Mouse (Mus musculus): ENCODE results near the gene Ackr1. TPM values are rescaled to one million over a fixed set of nuclear protein-coding genes. Genes with fewer than 3 reads are reported as not detected.
"Not testable (repeated sequence)": the region's sequence is repeated elsewhere in the genome, so short reads cannot be mapped to it uniquely, and the experiment has no call there.

The Ackr1 gene
- polyA plus RNA-seq, 1 experiment from 2014 or later = 0.37 TPM

DNA sequence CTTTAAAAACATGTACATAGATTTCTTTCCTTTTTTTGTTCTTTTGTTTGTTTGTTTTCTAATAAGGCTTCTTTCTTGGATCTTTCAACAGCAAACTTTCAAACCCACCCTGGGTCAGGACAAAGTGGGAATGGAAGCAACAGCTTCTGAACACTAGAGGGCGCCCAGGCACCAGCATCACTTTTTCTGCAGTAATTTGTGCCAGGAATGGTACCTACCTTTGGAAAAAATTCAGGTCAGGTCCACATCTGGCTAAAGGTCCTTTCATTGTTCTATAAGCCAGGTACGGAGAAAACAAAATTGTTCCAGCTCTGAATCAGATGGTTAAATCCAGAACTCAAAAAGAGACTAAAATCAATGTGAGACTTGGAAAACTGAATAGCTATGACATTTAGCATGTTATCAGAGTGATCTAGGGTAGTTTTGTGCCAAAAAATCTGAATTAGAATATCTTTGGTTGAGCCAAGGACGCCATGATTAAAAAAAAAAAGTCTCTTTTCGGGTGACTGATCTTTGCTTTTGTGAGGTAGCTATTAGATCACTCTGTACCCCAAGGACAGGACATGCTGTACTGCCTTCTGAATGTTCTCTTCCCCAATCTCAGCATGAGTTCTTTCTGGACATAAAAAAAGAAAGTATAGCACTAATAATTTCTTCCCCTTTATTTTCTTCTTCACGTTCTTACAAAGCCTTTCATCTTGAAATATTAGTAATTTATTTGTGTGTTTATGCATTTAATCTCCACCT lies 9.5 kb downstream of the Ackr1 start:
- no peak overlapping the region for H3K9ac ChIP-seq (ENCODE audit: low read depth, low read length)
- no peak for ATAC-seq (ENCODE audit: low FRiP score, low TSS enrichment)
- H3K36me3 ChIP-seq (ENCODE audit: control insufficient read depth, insufficient read depth, low read length) = no peaks in the 10 kb centered on the region
- H3K4me3 ChIP-seq (ENCODE audit: low read length) = no peak overlapping the region
- H3K4me2 ChIP-seq (replicated peaks; ENCODE audit: low read depth, low read length) = no peak overlapping the region
- no peaks in the 10 kb centered on the region for H3K9me3 ChIP-seq (ENCODE audit: control insufficient read depth, low read length)
- no peaks in the 10 kb centered on the region for H3K27me3 ChIP-seq (ENCODE audit: control insufficient read depth, insufficient read depth, low read length)
- H3K4me1 ChIP-seq (ENCODE audit: control insufficient read depth, insufficient read depth, low read length) = no peaks in the 10 kb centered on the region
- whole genome bisulfite sequencing = 26% methylated on average over 5 of the region's 5 CpGs
- H3K27ac ChIP-seq (ENCODE audit: low read depth, low read length) = no peak overlapping the region

DNA sequence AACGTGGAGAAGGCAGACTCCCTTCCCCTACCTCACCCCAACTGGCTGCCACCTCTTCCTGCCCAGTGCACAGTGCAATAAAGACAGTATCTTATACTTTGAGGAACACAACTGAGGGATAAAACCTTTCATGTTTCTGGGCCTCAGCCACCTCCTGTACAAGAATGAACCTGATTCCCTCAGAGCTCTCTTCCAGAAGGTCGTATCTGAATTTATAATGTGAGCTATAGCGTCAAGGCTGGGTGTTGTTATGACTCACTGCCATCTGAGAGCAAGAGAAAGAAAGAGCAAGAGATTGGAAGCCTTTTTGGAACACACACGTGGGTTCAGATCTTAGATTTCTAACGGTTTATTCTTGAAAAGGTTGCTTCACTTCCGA lies 11.3 kb downstream of the Ackr1 start:
- WGBS = 71% methylated on average over 6 of the region's 6 CpGs
- no peak for ATAC-seq (ENCODE audit: low FRiP score, low TSS enrichment)
- H3K36me3 ChIP-seq (ENCODE audit: control insufficient read depth, insufficient read depth, low read length) = no peaks in the 10 kb centered on the region
- H3K4me1 ChIP-seq (ENCODE audit: control insufficient read depth, insufficient read depth, low read length) = no peaks in the 10 kb centered on the region
- no peaks in the 10 kb centered on the region for H3K9me3 ChIP-seq (ENCODE audit: control insufficient read depth, low read length)
- H3K9ac ChIP-seq (ENCODE audit: low read depth, low read length) = no peak overlapping the region
- H3K27me3 ChIP-seq (ENCODE audit: control insufficient read depth, insufficient read depth, low read length) = no peaks in the 10 kb centered on the region
- no peak overlapping the region for H3K27ac ChIP-seq (ENCODE audit: low read depth, low read length)
- H3K4me2 ChIP-seq (replicated peaks; ENCODE audit: low read depth, low read length) = no peak overlapping the region
- no peak overlapping the region for H3K4me3 ChIP-seq (ENCODE audit: low read length)

DNA sequence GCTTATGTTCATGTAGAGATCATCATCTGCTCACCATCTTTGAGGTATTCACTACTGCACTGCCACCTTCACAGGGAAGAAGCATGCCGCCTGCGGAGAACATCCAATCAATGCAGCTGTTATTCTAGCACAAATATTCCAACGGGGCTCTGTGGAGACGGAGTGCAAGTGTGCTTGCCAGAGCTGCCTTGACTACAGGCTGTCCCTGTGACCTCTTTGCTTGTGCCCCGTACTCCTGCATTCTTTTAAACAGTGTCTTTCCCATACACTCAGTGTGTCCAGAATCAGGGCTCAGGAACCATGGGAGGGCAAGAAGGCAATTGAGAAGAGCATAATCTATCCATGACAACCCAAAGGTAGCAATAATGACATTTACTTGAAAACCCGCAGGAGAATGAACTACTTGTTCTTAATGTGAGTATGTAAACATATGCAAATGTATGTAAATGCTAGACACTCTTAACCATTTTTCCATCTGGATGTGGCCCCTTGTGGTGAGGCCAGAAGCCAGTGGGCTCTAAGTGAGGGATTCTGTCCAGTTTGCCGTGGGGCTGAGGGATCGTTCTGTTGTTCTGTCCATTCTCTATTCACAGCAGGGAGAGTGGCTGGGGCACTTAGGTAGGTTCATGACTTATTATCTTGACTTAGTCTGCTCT lies 11.8 kb downstream of the Ackr1 start:
- Histone ChIP-seq H3K27ac (ENCODE audit: low read depth, low read length) (no peak overlapping the region), H3K9ac (ENCODE audit: low read depth, low read length) (no peak overlapping the region), H3K4me2 (replicated peaks; ENCODE audit: low read depth, low read length) (no peak overlapping the region), H3K36me3 (ENCODE audit: control insufficient read depth, insufficient read depth, low read length) (no peaks in the 10 kb centered on the region), H3K9me3 (ENCODE audit: control insufficient read depth, low read length) (no peaks in the 10 kb centered on the region), H3K4me3 (ENCODE audit: low read length) (no peak overlapping the region), H3K27me3 (ENCODE audit: control insufficient read depth, insufficient read depth, low read length) (no peaks in the 10 kb centered on the region), H3K4me1 (ENCODE audit: control insufficient read depth, insufficient read depth, low read length) (no peaks in the 10 kb centered on the region)
- ATAC-seq (ENCODE audit: low FRiP score, low TSS enrichment) = no peak
- WGBS = 78% methylated on average over 8 of the region's 8 CpGs

DNA sequence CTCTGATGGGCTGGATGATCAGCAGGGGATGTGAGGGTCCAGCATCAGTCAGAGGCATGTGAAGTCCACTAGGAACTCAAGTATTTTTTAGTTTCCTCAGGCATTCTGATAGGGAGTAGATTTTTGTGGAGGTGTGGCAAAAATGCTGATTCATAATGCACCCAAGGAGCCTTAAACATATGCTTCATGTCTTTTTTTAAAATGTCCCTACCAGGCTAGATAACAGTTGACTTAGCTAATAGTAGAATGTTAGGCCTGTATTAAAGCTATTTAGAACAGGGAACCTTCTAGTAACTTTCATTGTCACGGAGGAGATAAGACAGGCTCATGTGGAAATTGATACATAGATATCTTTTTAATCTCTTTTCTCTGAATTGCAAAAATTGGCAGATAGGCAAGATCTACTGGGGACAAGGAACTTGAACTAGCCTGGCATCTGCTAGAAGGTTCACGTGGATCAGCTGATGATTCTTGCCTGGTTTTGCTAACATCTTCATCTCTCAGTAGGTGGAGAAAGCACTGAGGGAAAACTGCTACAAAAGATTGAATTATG lies 15.5 kb downstream of the Ackr1 start:
- ATAC-seq (ENCODE audit: low FRiP score, low TSS enrichment) = no peak

DNA sequence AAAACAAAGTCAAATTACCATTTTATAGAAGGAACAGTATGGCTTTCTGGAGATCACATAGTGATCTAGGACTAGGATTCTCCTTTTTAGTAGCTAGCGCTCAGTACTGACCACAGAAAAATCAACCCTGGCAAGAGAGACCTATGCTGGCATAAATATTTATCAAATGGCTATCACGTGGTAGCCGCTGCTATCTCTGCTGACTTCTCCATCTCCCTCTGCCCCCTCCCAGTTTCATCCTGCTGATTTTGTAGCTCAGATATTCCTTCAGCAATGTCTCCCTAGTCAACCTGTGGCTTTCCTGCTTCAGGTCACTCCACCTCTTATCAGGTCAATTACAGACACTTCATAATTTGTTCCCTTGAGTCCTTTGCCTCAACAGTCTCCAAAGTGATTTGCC lies 17.8 kb downstream of the Ackr1 start:
- Histone ChIP-seq H3K9ac (ENCODE audit: low read depth, low read length) (no peak overlapping the region), H3K36me3 (ENCODE audit: control insufficient read depth, insufficient read depth, low read length) (no peaks in the 10 kb centered on the region), H3K4me1 (ENCODE audit: control insufficient read depth, insufficient read depth, low read length) (no peaks in the 10 kb centered on the region), H3K4me2 (replicated peaks; ENCODE audit: low read depth, low read length) (no peak overlapping the region), H3K27ac (ENCODE audit: low read depth, low read length) (no peak overlapping the region), H3K9me3 (ENCODE audit: control insufficient read depth, low read length) (no peaks in the 10 kb centered on the region), H3K27me3 (ENCODE audit: control insufficient read depth, insufficient read depth, low read length) (no peaks in the 10 kb centered on the region), H3K4me3 (ENCODE audit: low read length) (no peak overlapping the region)
- WGBS = 91% methylated on average over 3 of the region's 3 CpGs
- ATAC-seq (ENCODE audit: low FRiP score, low TSS enrichment) = no peak

More for the DNA sequence above, 15.5 kb downstream of the Ackr1 start:
- H3K27ac ChIP-seq (ENCODE audit: low read depth, low read length) = no peak overlapping the region
- no peaks in the 10 kb centered on the region for H3K27me3 ChIP-seq (ENCODE audit: control insufficient read depth, insufficient read depth, low read length)
- WGBS = 84% methylated on average over 2 of the region's 2 CpGs
- no peaks in the 10 kb centered on the region for H3K36me3 ChIP-seq (ENCODE audit: control insufficient read depth, insufficient read depth, low read length)
- no peak overlapping the region for H3K4me3 ChIP-seq (ENCODE audit: low read length)
- no peaks in the 10 kb centered on the region for H3K4me1 ChIP-seq (ENCODE audit: control insufficient read depth, insufficient read depth, low read length)
- no peak overlapping the region for H3K4me2 ChIP-seq (replicated peaks; ENCODE audit: low read depth, low read length)
- H3K9ac ChIP-seq (ENCODE audit: low read depth, low read length) = no peak overlapping the region
- no peaks in the 10 kb centered on the region for H3K9me3 ChIP-seq (ENCODE audit: control insufficient read depth, low read length)

DNA sequence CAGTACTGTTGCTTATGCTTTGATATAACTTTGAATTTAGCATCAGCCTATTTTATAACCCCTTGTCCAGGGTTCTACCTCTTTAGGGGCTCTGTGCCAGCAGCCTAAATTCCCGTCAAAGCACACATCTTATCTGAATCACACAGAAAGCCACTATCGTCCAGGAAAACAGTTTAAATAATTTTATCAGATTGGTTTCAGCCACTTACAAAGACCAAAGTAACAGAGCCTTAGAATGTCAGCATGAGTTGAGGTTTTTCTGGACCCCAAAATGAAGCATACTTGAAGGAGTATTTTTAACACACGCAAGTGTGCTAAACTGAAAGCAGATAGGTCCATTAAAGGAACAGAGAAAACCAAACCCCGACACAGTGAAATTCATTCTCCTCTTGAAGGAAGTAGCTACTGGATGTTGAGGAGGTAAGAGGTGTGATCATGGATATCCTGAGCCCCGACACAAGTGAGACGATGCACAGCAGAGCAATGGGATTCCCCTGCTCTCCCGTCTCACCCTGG lies 20.0 kb downstream of the Ackr1 start:
- H3K4me3 ChIP-seq (ENCODE audit: low read length); H3K27me3 ChIP-seq (ENCODE audit: control insufficient read depth, insufficient read depth, low read length); H3K4me1 ChIP-seq (ENCODE audit: control insufficient read depth, insufficient read depth, low read length); H3K9ac ChIP-seq (ENCODE audit: low read depth, low read length); ATAC-seq (ENCODE audit: low FRiP score, low TSS enrichment); H3K9me3 ChIP-seq (ENCODE audit: control insufficient read depth, low read length); H3K27ac ChIP-seq (ENCODE audit: low read depth, low read length); H3K4me2 ChIP-seq (replicated peaks; ENCODE audit: low read depth, low read length); H3K36me3 ChIP-seq (ENCODE audit: control insufficient read depth, insufficient read depth, low read length): not testable (repeated sequence)
- WGBS = 87% methylated on average over 7 of the region's 7 CpGs

DNA sequence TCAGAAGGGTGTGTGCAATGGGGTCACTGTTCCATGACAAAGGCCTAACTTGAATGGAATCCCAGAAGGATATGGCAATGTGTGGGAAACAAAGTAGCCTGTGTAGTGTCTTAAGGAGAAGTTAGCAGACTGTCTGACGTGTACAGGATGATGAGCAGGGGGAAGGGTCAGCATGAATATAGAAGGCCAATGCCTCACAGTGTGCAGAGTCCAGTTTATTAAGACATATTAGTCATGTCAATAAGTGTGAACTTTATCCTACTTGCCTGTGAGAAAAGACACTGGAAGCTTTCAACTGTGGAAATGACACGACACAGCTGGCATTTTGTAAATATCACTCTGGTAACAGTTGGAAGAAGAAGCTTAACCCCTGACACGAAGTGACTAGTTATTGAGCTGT lies 30.8 kb downstream of the Ackr1 start:
- not testable (repeated sequence) for H3K9ac ChIP-seq (ENCODE audit: low read depth, low read length); H3K36me3 ChIP-seq (ENCODE audit: control insufficient read depth, insufficient read depth, low read length); ATAC-seq (ENCODE audit: low FRiP score, low TSS enrichment); H3K9me3 ChIP-seq (ENCODE audit: control insufficient read depth, low read length); H3K4me1 ChIP-seq (ENCODE audit: control insufficient read depth, insufficient read depth, low read length); H3K27ac ChIP-seq (ENCODE audit: low read depth, low read length); H3K27me3 ChIP-seq (ENCODE audit: control insufficient read depth, insufficient read depth, low read length); H3K4me2 ChIP-seq (replicated peaks; ENCODE audit: low read depth, low read length); H3K4me3 ChIP-seq (ENCODE audit: low read length)
- WGBS = 62% methylated on average over 3 of the region's 3 CpGs

Measured in kidney, embryonic 14.5 days (tissue).